Mouse (Mus musculus) stomach, postnatal 0 days (tissue): ENCODE results near the gene Padi1. TPM values are rescaled to one million over a fixed set of nuclear protein-coding genes. Genes with fewer than 3 reads are reported as not detected.
A peak's percentile ranks its signal among the peaks of the same experiment; 100 is the strongest.

Experiments
- ATAC-seq: fragments of 200-750 bp; cut with Nextera tagmentation; 2 replicates; pipeline ENCODE4 v1.8.0; 2017; ENCODE audit not compliant: low FRiP score, low TSS enrichment
- DNase-seq: peaks from one replicate; pipeline ENCODE4 v3.0.0-alpha.2; 2016; ENCODE audit warnings: low spot score
- H3K27ac ChIP-seq: fragments of 300-500 bp; sonication (generic); replicated peaks from 2 replicates; pipeline ENCODE4 v1.5.1; 2014; ENCODE audit warnings: mild to moderate bottlenecking, control low read depth
- H3K27me3 ChIP-seq: fragments of 300-500 bp; sonication (generic); 2 replicates; pipeline ENCODE4 v1.6.1; 2014; ENCODE audit warnings: low read length; ENCODE audit not compliant: control insufficient read depth, insufficient read depth
- H3K36me3 ChIP-seq: fragments of 300-500 bp; sonication (generic); 2 replicates; pipeline ENCODE4 v1.6.1; 2014; ENCODE audit warnings: low read length, mixed read lengths; ENCODE audit not compliant: control insufficient read depth, insufficient read depth
- H3K4me1 ChIP-seq: fragments of 300-500 bp; sonication (generic); replicated peaks from 2 replicates; pipeline ENCODE4 v1.6.1; 2014; ENCODE audit warnings: antibody characterized with exemption; ENCODE audit not compliant: control insufficient read depth, insufficient read depth
- H3K4me2 ChIP-seq: fragments of 300-500 bp; sonication (generic); replicated peaks from 2 replicates; pipeline ENCODE4 v1.6.1; 2014; ENCODE audit warnings: low read depth, mild to moderate bottlenecking, control low read depth, moderate library complexity
- H3K4me3 ChIP-seq: fragments of 300-500 bp; sonication (generic); 2 replicates; pipeline ENCODE4 v1.5.1; 2014; ENCODE audit warnings: low read depth, low read length, control low read depth
- H3K9ac ChIP-seq: fragments of 300-500 bp; sonication (generic); 2 replicates; pipeline ENCODE4 v1.6.1; 2014; ENCODE audit warnings: mild to moderate bottlenecking, low read length, control low read depth, mixed read lengths
- H3K9me3 ChIP-seq: fragments of 300-500 bp; sonication (generic); 2 replicates; pipeline ENCODE4 v1.6.1; 2016; ENCODE audit warnings: low read length; ENCODE audit not compliant: control insufficient read depth
- CTCF ChIP-seq: IDR thresholded peaks from 2 replicates; pipeline ENCODE4 v1.5.1; 2016; ENCODE audit warnings: antibody characterized with exemption, low read depth, mild to moderate bottlenecking, moderate library complexity
- EP300 ChIP-seq: optimal IDR thresholded peaks from 2 replicates; pipeline ENCODE3; 2016; ENCODE audit warnings: antibody characterized with exemption
- WGBS: fragments of 180-500 bp; shearing (Covaris S2); extraction: QIAGEN DNeasy Blood & Tissue Kit; methylation state at CpG from one replicate; pipeline ENCODE4 v1.1.7; 2014; 5-methylcytosine and 5-hydroxymethylcytosine counted together
- polyA plus RNA-seq: library from polyadenylated mRNA; unstranded; fragments of >200 nt; fragmentation: Nextera tagmentation; extraction: Ambion mirVana; gene quantifications from 2 replicates; pipeline ENCODE4 v1.2.1, GENCODE M21; 2015

The Padi1 gene
- polyA plus RNA-seq, 1 experiment from 2014 or later = 1.3 TPM

GRCm38 (mm10) chr4:140814241-140815225 lies 31.0 kb downstream of the Padi1 start:
- peak; percentile 70 for ATAC-seq
- no peaks in the 10 kb centered on the region for H3K36me3 ChIP-seq
- H3K9me3 ChIP-seq = no peaks in the 10 kb centered on the region
- H3K27me3 ChIP-seq = no peaks in the 10 kb centered on the region
- H3K4me2 ChIP-seq = peak overlapping the region; percentile 79
- H3K4me3 ChIP-seq = peak overlapping the region; percentile 44
- TF ChIP-seq CTCF (peak; percentile 76), EP300 (no peak)
- WGBS = 28% methylated on average over 34 of the region's 36 CpGs
- peak; percentile 58 for DNase-seq
- H3K27ac ChIP-seq = no peak overlapping the region
- H3K4me1 ChIP-seq = no peaks in the 10 kb centered on the region
- peak overlapping the region; percentile 54 for H3K9ac ChIP-seq

- DNase-seq = no peak
- 37% methylated on average over 13 of the region's 13 CpGs for WGBS
- peak overlapping the region; percentile 54 for H3K9ac ChIP-seq
- no peaks in the 10 kb centered on the region for H3K36me3 ChIP-seq
- H3K4me2 ChIP-seq = peak overlapping the region; percentile 79
- no peak overlapping the region for H3K27ac ChIP-seq
- no peak for ATAC-seq
- H3K4me3 ChIP-seq = peak overlapping the region; percentile 44
- no peaks in the 10 kb centered on the region for H3K27me3 ChIP-seq
- no peaks in the 10 kb centered on the region for H3K4me1 ChIP-seq
- TF ChIP-seq EP300 = no peak
- TF ChIP-seq CTCF = no peak
- no peaks in the 10 kb centered on the region for H3K9me3 ChIP-seq
Observed at GRCm38 (mm10) chr4:140813358-140814185, 32.0 kb downstream of the Padi1 start.

- Histone ChIP-seq H3K9ac (no peak overlapping the region), H3K4me3 (no peak overlapping the region), H3K4me2 (no peak overlapping the region), H3K9me3 (no peaks in the 10 kb centered on the region), H3K27me3 (no peaks in the 10 kb centered on the region), H3K36me3 (no peaks in the 10 kb centered on the region), H3K27ac (no peak overlapping the region), H3K4me1 (no peaks in the 10 kb centered on the region)
- no peak for TF ChIP-seq CTCF
- no peak for TF ChIP-seq EP300
- ATAC-seq (no peak), DNase-seq (peak; percentile 64)
- WGBS = 31% methylated on average over 9 of the region's 14 CpGs
Observed at GRCm38 (mm10) chr4:140812609-140813008, 33.0 kb downstream of the Padi1 start.

GRCm38 (mm10) chr4:140812191-140812590 lies 33.4 kb downstream of the Padi1 start:
- Histone ChIP-seq H3K4me1 (no peaks in the 10 kb centered on the region), H3K4me2 (no peak overlapping the region), H3K27me3 (no peaks in the 10 kb centered on the region), H3K27ac (no peak overlapping the region), H3K4me3 (no peak overlapping the region), H3K36me3 (no peaks in the 10 kb centered on the region), H3K9ac (no peak overlapping the region), H3K9me3 (no peaks in the 10 kb centered on the region)
- WGBS = 52% methylated on average over 8 of the region's 8 CpGs
- ATAC-seq (no peak), DNase-seq (no peak)
- TF ChIP-seq EP300 (no peak), CTCF (no peak)

- H3K27me3 ChIP-seq = no peaks in the 10 kb centered on the region
- no peak for ATAC-seq
- no peak for TF ChIP-seq EP300
- TF ChIP-seq CTCF = no peak
- no peaks in the 10 kb centered on the region for H3K9me3 ChIP-seq
- no peak within 1 kb of the TSS for H3K9ac ChIP-seq
- H3K4me3 ChIP-seq = no peak within 1 kb of the TSS
- WGBS = 70% methylated on average over 15 of the region's 16 CpGs
- no peaks in the 10 kb centered on the region for H3K36me3 ChIP-seq
- H3K4me1 ChIP-seq = no peaks in the 10 kb centered on the region
- no peak within 1 kb of the TSS for H3K4me2 ChIP-seq
- H3K27ac ChIP-seq = no peak within 1 kb of the TSS
- DNase-seq = no peak
Observed at GRCm38 (mm10) chr4:140810458-140811260, 34.9 kb downstream of the Padi1 start, which contains the start of gene Padi3. Gene Padi3, minus strand, starts transcription at chr4:140810648.
